Mouse (Mus musculus) neural tube, embryonic 12.5 days (tissue): Measurements from ENCODE around the gene Pfdn2. TPM values are rescaled to one million over a fixed set of nuclear protein-coding genes. Genes with fewer than 3 reads are reported as not detected.
"Not testable (repeated sequence)": the region's sequence is repeated elsewhere in the genome, so short reads cannot be mapped to it uniquely, and the experiment has no call there.

Experiments used
- ATAC-seq: fragments of 200-750 bp; cut with Nextera tagmentation; 2 replicates; pipeline ENCODE4 v1.8.0; 2017; ENCODE audit warnings: low read depth, mild to moderate bottlenecking, moderate TSS enrichment, moderate library complexity; ENCODE audit not compliant: low FRiP score
- H3K27ac ChIP-seq: fragments of 300-500 bp; sonication (generic); 2 replicates; pipeline ENCODE4 v1.5.1; 2016
- H3K27me3 ChIP-seq: fragments of 300-500 bp; sonication (generic); replicated peaks from 2 replicates; pipeline ENCODE4 v1.6.1; 2016; ENCODE audit warnings: mild to moderate bottlenecking
- H3K36me3 ChIP-seq: fragments of 300-500 bp; sonication (generic); 2 replicates; pipeline ENCODE4 v1.6.1; 2016; ENCODE audit warnings: mild to moderate bottlenecking
- H3K4me1 ChIP-seq: fragments of 300-500 bp; sonication (generic); 2 replicates; pipeline ENCODE4 v1.6.1; 2016
- H3K4me2 ChIP-seq: fragments of 300-500 bp; sonication (generic); replicated peaks from 2 replicates; pipeline ENCODE4 v1.6.1; 2016; ENCODE audit warnings: mild to moderate bottlenecking
- H3K4me3 ChIP-seq: fragments of 300-500 bp; sonication (generic); 2 replicates; pipeline ENCODE4 v1.5.1; 2016
- H3K9ac ChIP-seq: fragments of 300-500 bp; sonication (generic); 2 replicates; pipeline ENCODE4 v1.6.1; 2016; ENCODE audit warnings: mild to moderate bottlenecking
- H3K9me3 ChIP-seq: fragments of 300-500 bp; sonication (generic); 2 replicates; pipeline ENCODE4 v1.6.1; 2016; ENCODE audit warnings: mild to moderate bottlenecking
- WGBS: fragments of 180-500 bp; shearing (Covaris S2); methylation state at CpG from one replicate; pipeline ENCODE4 v1.1.7; 2016; 5-methylcytosine and 5-hydroxymethylcytosine counted together
- polyA plus RNA-seq: library from polyadenylated mRNA; unstranded; fragments of >200 nt; fragmentation: Nextera tagmentation; extraction: Ambion mirVana; gene quantifications from 2 replicates; pipeline ENCODE4 v1.2.1, GENCODE M21; 2016

Gene Pfdn2
- 157 and 158 TPM in 2 replicates for polyA plus RNA-seq

DNA sequence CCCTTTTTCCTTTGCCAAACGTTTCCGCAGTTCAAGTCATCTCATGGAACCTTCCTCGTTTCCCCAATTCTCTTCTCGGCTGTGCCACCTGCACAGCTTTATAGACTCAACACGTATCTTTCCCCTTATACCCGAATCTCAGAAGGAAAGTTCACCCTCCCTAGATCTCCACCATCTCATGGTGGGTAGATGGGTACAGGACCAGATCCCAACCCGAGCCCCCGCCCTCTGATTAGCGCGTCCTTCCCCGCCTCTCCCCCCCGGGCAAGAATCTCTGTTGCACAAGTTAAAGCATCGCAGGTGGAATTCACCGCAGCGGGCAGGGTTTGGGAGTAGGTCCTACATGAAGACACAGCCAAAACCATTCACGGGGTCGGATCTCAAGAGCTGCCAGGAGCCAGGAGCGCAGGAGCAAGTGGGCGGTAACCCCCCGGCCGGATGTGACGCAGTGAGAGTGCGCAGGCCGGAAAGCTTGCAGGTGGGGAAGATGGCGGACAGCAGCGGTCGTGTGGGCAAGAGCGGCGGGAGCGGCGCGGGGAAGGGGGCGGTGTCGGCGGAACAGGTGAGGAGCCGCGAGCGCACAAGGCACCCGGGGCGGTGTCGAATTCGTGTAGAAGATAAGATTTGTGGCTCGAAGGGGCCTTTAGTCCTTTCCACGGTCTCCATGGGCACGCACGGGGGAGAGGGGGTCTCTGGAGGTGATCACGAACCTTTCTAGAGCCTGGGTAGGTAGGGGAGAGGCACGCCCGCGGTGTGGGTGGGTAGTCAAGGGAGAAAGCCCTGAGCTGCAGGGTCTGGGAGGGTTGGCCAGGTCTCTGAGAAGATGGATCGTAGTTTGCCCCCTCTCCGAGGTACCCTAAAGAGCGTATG is at the start of gene Pfdn2, which contains the start of gene Nit1:
Gene Pfdn2, plus strand, starts transcription at position 446 of the 870 bp plus-strand sequence.
Gene Nit1, minus strand, starts transcription at position 422 of the 870 bp plus-strand sequence.
- Histone ChIP-seq H3K4me2 (peak within 1 kb of the TSS; percentile 82), H3K4me1 (peaks cover 22% of the 10 kb centered on the region), H3K36me3 (peaks cover 33% of the 10 kb centered on the region), H3K4me3 (peak within 1 kb of the TSS; percentile 78), H3K27ac (no peak within 1 kb of the TSS), H3K9me3 (peaks cover 6% of the 10 kb centered on the region; the same call in 1 of the 2 replicates), H3K9ac (peak within 1 kb of the TSS; percentile 69), H3K27me3 (no peaks in the 10 kb centered on the region)
- ATAC-seq, result peak; percentile 91
- WGBS, result 2% methylated on average over 53 of the region's 53 CpGs

DNA sequence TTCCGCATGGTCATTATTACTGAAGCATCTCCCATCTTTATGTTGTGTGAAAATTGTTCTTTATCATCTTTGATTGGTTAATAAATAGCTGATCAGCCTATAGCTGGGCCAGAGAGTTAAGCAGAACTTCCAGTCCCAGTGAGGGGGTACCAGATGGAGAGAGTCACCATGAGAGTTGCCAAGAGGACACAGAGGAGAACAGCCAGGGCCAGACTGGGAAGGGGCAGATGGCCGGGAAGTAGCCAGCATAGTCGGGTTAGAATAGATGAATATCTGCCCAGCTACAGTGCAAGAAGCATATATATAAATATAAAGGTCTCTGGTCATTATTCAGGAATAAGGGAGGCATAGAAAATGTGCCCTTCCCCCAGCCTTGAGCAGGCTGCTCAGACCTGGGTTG is 47.2 kb upstream of the Pfdn2 start:
- H3K4me3 ChIP-seq, result no peak overlapping the region
- 67% methylated on average over 3 of the region's 3 CpGs for WGBS
- H3K36me3 ChIP-seq, result no peaks in the 10 kb centered on the region
- H3K27ac ChIP-seq, result no peak overlapping the region
- no peak overlapping the region for H3K9ac ChIP-seq
- H3K4me1 ChIP-seq, result peaks cover 6% of the 10 kb centered on the region; the same call in 1 of the 2 replicates
- no peaks in the 10 kb centered on the region; the same call in 1 of the 2 replicates for H3K27me3 ChIP-seq
- H3K9me3 ChIP-seq, result no peaks in the 10 kb centered on the region
- no peak for ATAC-seq
- H3K4me2 ChIP-seq, result no peak overlapping the region

DNA sequence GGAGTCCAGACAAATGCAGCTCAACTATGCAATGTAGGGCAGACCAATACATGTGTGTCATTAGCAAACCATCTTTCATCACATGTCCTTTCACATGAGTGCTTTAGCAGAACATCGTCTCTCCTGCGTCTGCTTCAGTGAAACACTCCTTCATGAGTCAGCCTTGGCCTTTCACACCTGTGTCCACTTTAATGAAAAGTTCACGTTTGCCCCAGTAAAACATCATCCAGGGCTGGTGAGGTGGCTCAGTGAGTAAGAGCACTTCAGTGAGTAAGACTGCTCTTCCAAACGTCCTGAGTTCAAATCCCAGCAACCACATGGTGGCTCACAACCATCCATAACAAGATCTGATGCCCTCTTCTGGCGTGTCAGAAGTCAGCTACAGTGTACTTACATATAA is 39.3 kb upstream of the Pfdn2 start:
- WGBS, result 78% methylated on average over 5 of the region's 5 CpGs
- not testable (repeated sequence) for ATAC-seq, H3K9ac ChIP-seq

DNA sequence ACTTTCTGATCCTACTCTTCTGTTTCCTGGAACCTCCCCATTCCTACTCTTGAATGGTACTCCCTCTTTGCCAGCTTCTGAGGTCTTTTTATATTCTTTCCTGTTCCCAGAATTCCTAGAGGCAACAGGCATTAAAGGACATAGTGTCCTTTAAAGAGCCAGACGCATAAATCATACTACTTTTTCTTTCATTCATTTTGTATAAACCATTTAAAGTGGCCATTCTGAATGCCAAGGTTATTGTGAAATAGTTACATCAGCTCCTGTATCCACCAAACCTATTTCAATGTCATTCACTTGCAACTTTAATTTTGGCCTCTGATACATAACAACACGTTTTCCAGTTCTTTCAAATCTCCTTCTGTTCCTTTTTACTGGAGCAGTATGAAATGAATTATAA is 36.1 kb upstream of the Pfdn2 start:
- Histone ChIP-seq H3K9ac (no peak overlapping the region), H3K27ac (no peak overlapping the region), H3K4me3 (no peak overlapping the region), H3K4me1 (no peaks in the 10 kb centered on the region), H3K4me2 (no peak overlapping the region), H3K27me3 (no peaks in the 10 kb centered on the region), H3K9me3 (no peaks in the 10 kb centered on the region), H3K36me3 (no peaks in the 10 kb centered on the region)
- no peak for ATAC-seq
- 80% methylated on average over 2 of the region's 2 CpGs for WGBS

More for the DNA sequence above, 39.3 kb upstream of the Pfdn2 start:
- not testable (repeated sequence) for H3K4me2 ChIP-seq, H3K27ac ChIP-seq, H3K27me3 ChIP-seq, H3K9me3 ChIP-seq, H3K4me3 ChIP-seq, H3K4me1 ChIP-seq, H3K36me3 ChIP-seq

DNA sequence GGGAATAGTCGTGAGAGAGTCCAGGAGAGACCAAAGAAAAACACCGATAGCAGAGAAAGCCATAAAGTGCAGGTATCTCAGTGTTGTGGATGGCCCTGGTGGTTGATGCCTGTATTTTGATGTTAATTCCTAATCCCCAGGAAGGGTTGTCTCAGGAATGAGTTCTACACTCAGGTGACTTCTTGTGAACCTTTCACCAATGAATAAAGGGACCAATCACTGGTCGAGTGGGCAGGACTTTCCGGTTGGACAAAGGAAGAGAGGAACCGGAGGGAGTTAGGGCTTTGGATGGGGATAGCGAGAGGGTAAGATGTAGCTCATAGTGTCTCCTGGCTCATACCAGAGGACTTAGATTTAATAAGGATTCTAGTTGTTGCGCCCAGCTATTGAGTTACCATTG is 25.7 kb upstream of the Pfdn2 start:
- H3K4me2 ChIP-seq, result 0 out of 2 replicates have a peak overlapping the region, but pooled peaks have one; percentile 9
- no peak for ATAC-seq
- H3K9ac ChIP-seq, result no peak overlapping the region
- 9% methylated on average over 7 of the region's 7 CpGs for WGBS
- H3K9me3 ChIP-seq, result no peaks in the 10 kb centered on the region
- no peak overlapping the region for H3K4me3 ChIP-seq
- no peaks in the 10 kb centered on the region for H3K27me3 ChIP-seq
- H3K27ac ChIP-seq, result no peak overlapping the region
- H3K4me1 ChIP-seq, result no peaks in the 10 kb centered on the region
- H3K36me3 ChIP-seq, result no peaks in the 10 kb centered on the region

DNA sequence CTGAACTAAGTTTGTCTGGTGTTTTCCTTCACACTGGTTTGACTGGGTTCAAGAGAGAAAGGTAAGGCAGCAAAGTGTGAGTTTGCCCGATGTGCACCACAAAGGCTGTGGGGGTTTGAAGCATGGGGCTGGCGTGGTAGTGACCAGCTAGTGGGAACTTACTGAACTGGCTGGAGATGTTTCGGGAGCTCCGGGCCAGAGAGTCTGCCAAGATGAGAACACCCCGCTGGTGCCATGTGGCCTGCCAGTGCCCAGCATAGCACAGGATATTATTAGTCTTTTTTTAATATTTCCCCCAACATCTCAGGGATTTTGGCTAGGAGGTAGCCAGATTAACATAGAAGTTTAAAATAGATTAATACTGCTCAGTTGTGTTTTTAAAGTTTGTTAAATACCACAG is 25.3 kb upstream of the Pfdn2 start:
- Histone ChIP-seq H3K36me3 (no peaks in the 10 kb centered on the region), H3K9ac (no peak overlapping the region)

DNA sequence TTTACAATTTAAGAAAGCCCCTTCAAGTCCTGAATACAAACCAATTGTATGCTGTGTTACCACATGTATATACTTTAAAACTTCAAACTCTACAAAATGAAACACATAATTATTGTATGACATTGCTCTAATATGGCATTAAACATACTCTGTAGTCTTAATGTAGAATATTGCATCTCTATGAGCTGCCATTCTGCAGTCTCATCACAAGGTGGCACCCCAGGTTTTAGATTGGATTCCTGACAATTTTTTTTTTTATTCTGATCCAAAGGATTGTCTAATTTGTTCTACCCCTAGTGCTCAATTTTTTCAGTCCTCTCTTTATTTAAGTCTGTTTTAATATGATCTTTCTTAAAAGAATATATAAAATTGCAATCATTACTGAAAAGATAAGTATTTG is 24.1 kb upstream of the Pfdn2 start:
- Histone ChIP-seq H3K9ac (no peak overlapping the region), H3K4me2 (no peak overlapping the region)

More for the DNA sequence above, 25.3 kb upstream of the Pfdn2 start:
- H3K27ac ChIP-seq, result no peak overlapping the region
- H3K27me3 ChIP-seq, result no peaks in the 10 kb centered on the region
- H3K9me3 ChIP-seq, result no peaks in the 10 kb centered on the region
- ATAC-seq, result no peak
- 0 out of 2 replicates have a peak overlapping the region, but pooled peaks have one; percentile 9 for H3K4me2 ChIP-seq
- H3K4me1 ChIP-seq, result no peaks in the 10 kb centered on the region
- no peak overlapping the region for H3K4me3 ChIP-seq
- WGBS, result 23% methylated on average over 5 of the region's 5 CpGs

DNA sequence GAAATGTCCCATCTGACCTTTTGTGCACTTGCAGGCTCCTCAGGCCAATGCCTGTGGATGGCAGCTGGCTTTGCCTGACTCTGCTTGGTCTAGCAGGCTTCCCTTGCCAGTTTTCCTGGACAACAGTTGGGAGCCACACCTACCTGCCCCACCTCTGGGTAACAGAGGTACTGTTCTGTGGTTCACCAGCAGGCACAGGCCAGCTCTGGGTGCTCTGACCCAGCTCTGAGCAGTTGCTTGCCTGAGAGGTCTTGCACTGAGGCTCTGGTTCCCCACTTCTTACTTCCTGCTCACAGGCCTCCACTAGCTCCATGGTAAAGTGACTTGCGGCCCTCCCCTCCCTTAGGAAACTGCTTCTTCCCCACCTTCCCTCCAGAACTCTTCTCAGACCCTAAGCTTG is 23.5 kb upstream of the Pfdn2 start:
- Histone ChIP-seq H3K27ac (no peak overlapping the region), H3K27me3 (no peaks in the 10 kb centered on the region), H3K4me3 (no peak overlapping the region), H3K4me2 (no peak overlapping the region), H3K36me3 (no peaks in the 10 kb centered on the region), H3K9me3 (no peaks in the 10 kb centered on the region), H3K9ac (no peak overlapping the region), H3K4me1 (no peaks in the 10 kb centered on the region)
- ATAC-seq, result peak; percentile 17; the same call in 1 of the 2 replicates
- WGBS, result 83% methylated on average over 1 of the region's 1 CpGs

More for the DNA sequence above, 24.1 kb upstream of the Pfdn2 start:
- Histone ChIP-seq H3K27me3 (no peaks in the 10 kb centered on the region), H3K9me3 (no peaks in the 10 kb centered on the region), H3K36me3 (no peaks in the 10 kb centered on the region), H3K4me3 (no peak overlapping the region), H3K4me1 (no peaks in the 10 kb centered on the region), H3K27ac (no peak overlapping the region)
- no peak for ATAC-seq

DNA sequence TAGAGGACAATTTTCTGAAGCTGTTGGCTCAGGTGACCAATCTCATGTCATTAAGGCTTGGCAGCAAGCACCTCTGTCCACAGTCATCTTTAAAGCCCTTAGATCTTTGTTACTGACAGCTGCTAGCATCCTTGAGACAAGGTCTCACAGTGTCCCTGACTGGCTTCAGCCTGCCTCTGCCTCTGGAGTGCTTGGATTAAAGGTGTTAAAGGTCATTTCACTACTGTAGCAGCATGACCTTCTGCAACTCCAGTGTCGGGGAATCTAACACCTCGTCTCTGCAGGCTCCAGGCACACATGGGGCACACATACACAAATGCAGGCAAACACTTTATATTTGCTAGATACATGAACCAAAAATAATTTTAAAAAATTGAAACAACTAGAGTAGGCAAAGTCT is 19.9 kb upstream of the Pfdn2 start:
- WGBS, result 80% methylated on average over 2 of the region's 2 CpGs

DNA sequence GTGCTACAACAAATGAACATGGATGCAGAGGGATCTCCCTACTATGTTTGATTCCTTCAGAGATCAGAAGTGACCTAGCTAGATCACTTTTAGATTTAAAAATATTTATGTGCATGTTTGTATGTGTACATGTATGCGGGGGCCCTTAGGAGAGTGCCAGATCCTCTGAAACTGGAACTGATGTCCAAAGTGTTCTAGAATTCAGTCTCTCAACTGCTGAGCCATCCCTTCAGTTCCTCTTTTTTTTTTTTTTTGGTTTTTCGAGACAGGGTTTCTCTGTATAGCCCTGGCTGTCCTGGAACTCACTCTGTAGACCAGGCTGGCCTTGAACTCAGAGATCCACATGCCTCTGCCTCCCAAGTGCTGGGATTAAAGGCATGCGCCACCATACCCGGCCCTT is 18.9 kb upstream of the Pfdn2 start:
- not testable (repeated sequence) for H3K27ac ChIP-seq
- WGBS, result 94% methylated on average over 4 of the region's 4 CpGs

More for the DNA sequence above, 19.9 kb upstream of the Pfdn2 start:
- peaks cover 19% of the 10 kb centered on the region for H3K4me1 ChIP-seq
- ATAC-seq, result no peak
- H3K9ac ChIP-seq, result no peak overlapping the region
- H3K4me2 ChIP-seq, result no peak overlapping the region
- no peak overlapping the region for H3K27ac ChIP-seq
- H3K27me3 ChIP-seq, result no peaks in the 10 kb centered on the region
- H3K4me3 ChIP-seq, result no peak overlapping the region
- no peaks in the 10 kb centered on the region for H3K36me3 ChIP-seq
- no peaks in the 10 kb centered on the region for H3K9me3 ChIP-seq

DNA sequence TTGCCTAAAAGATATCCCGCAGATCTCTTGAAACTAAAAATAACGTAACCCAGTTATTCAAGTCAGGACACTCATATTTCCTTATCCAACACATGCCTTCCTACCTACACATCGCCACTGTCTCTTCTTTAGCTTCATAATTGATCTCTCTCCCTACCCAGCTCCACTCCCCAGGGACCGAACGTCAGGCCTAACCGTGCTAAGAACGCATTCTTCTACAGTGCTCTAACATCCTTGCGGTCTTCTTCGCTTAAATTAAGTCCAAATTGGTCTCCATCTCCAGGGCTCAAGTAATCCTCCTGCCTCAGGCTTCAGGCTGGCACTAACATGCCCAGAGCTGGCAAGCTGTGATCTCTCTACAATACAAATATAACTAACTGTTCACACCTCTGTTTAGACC is 17.2 kb upstream of the Pfdn2 start:
- H3K4me1 ChIP-seq, result peaks cover 35% of the 10 kb centered on the region
- H3K27ac ChIP-seq, result peak overlapping the region; percentile 97
- H3K4me3 ChIP-seq, result peak overlapping the region; percentile 89
- no peaks in the 10 kb centered on the region for H3K27me3 ChIP-seq
- H3K9ac ChIP-seq, result peak overlapping the region; percentile 93
- peak overlapping the region; percentile 90 for H3K4me2 ChIP-seq
- peaks cover 3% of the 10 kb centered on the region; the same call in 1 of the 2 replicates for H3K36me3 ChIP-seq
- WGBS, result 40% methylated on average over 9 of the region's 9 CpGs
- H3K9me3 ChIP-seq, result no peaks in the 10 kb centered on the region
- 0 out of 2 replicates have a peak, but pooled peaks have one; percentile 0 for ATAC-seq

More for the DNA sequence above, 18.9 kb upstream of the Pfdn2 start:
- H3K27me3 ChIP-seq, H3K36me3 ChIP-seq, ATAC-seq, H3K4me3 ChIP-seq, H3K9me3 ChIP-seq, H3K9ac ChIP-seq, H3K4me2 ChIP-seq: not testable (repeated sequence)
- H3K4me1 ChIP-seq, result peaks cover 25% of the 10 kb centered on the region

DNA sequence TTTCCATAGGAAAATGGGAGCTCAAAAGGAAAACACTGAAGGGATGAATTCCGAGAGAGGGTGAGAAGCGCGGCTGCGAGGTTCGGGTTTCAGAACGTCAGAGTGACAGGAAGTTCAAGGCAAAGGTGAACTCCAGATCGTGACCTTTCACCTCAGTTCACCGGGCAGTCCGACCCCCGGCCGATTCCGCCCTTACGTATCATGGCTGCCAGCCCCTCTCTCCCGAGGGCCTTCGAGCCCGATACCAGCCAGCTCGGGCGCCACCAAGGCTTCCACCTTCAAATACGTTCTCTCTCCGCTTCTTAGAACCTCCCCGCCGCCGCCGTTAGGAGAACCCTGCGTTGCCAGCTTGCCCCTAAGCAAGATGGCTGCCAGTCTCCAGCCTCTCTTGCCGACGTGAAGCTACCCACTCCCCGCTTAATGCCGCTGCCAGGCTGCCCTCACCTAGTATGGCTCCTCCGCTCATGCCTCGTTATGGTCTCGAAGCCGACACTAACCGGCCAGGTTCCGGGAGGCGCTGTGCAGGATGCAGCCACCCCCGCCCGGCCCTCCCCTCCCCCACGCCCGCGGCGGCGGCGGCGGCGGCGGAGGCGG is 16.5 kb upstream of the Pfdn2 start, which contains the start of gene Dedd:
Gene Dedd, plus strand, starts transcription at position 307 of the 594 bp plus-strand sequence.
- under 1% methylated on average over 47 of the region's 48 CpGs for WGBS

More for the DNA sequence above, 16.5 kb upstream of the Pfdn2 start, which contains the start of gene Dedd:
- peaks cover 3% of the 10 kb centered on the region for H3K36me3 ChIP-seq
- H3K9me3 ChIP-seq, result no peaks in the 10 kb centered on the region
- H3K4me2 ChIP-seq, result peak within 1 kb of the TSS; percentile 90
- H3K4me3 ChIP-seq, result peak within 1 kb of the TSS; percentile 89
- peak; percentile 94 for ATAC-seq
- no peaks in the 10 kb centered on the region for H3K27me3 ChIP-seq
- H3K4me1 ChIP-seq, result peaks cover 35% of the 10 kb centered on the region
- H3K27ac ChIP-seq, result peak within 1 kb of the TSS; percentile 97
- peak within 1 kb of the TSS; percentile 93 for H3K9ac ChIP-seq
